Comparison of ENCODE assay signal across 10 mouse cellular contexts in genomic region chr7:90145897-90146296, GRCm38 (mm10). TPM values are rescaled to one million over a fixed set of nuclear protein-coding genes. Genes with fewer than 3 reads are reported as not detected.
DNase-seq lines count a peak whose midpoint lies in the region; ATAC-seq and TF ChIP-seq lines count a peak whose summit lies in the region.
"Had no signal": no experiment of that assay in that cellular context is flagged by ENCODE, and none has a peak within 500 bp of the region (broad histone marks: within the 10 kb centered on the region; RNA-seq: fewer than 3 reads in every experiment).

No protein-coding gene starts in this region.

- H3K4me1 ChIP-seq in liver, adult 2 months (ENCODE audit: control insufficient read depth, insufficient read depth, low read length) = peaks cover 48% of the 10 kb centered on the region

- H3K27ac ChIP-seq in liver, adult 2 months (replicated peaks; ENCODE audit: insufficient read depth, low read depth, low read length) = peak overlapping the region; percentile 73
- H3K27ac ChIP-seq: embryonic facial prominence, embryonic 12.5 days; limb, embryonic 15.5 days had no signal

- DNase-seq in adrenal gland, adult 2 months = peak; percentile 42
- no peak for DNase-seq in adrenal gland, postnatal 4 days (ENCODE audit: low spot score in 2 of 2)
- peak; percentile 92 for DNase-seq in liver, adult 2 months (ENCODE audit: extremely low read depth, low read depth, low spot score)
- no peak for DNase-seq in liver
- peak; percentile 47 for DNase-seq in kidney, adult 18-20 months

- no peak for TF ChIP-seq POLR2A in liver, adult 2 months (IDR thresholded peaks at IDR 0.05; ENCODE audit: extremely low read depth, insufficient read depth, low read length)
- TF ChIP-seq POLR2A in myocyte (IDR thresholded peaks at IDR 0.05; ENCODE audit: insufficient read length, low read depth) = no peak

- WGBS in liver, adult 2 months = 6% methylated on average over 4 of the region's 4 CpGs

- no peak for TF ChIP-seq CTCF in liver, adult 2 months (IDR thresholded peaks at IDR 0.05; ENCODE audit: low read depth, low read length)

- H3K36me3 ChIP-seq in liver, adult 2 months (ENCODE audit: control insufficient read depth, insufficient read depth, low read length) = no peaks in the 10 kb centered on the region
- no peaks in the 10 kb centered on the region for H3K36me3 ChIP-seq in myocyte (ENCODE audit: control insufficient read depth, insufficient read depth)
- H3K36me3 ChIP-seq: embryonic facial prominence, embryonic 12.5 days; limb, embryonic 15.5 days had no signal

- H3K27me3 ChIP-seq in liver, adult 2 months (ENCODE audit: control insufficient read depth, insufficient read depth, low read length) = no peaks in the 10 kb centered on the region
- H3K27me3 ChIP-seq in myocyte (ENCODE audit: control insufficient read depth, insufficient read depth, insufficient read length) = no peaks in the 10 kb centered on the region
- H3K27me3 ChIP-seq: embryonic facial prominence, embryonic 12.5 days; limb, embryonic 15.5 days had no signal

- H3K4me3 ChIP-seq in liver, adult 2 months (ENCODE audit: insufficient read depth, low read depth, low read length) = no peak overlapping the region
- H3K4me3 ChIP-seq in myocyte = no peak overlapping the region
- H3K4me3 ChIP-seq: embryonic facial prominence, embryonic 12.5 days; limb, embryonic 15.5 days had no signal

- ATAC-seq in inflammation-experienced regulatory T-cells, adult 6 months = no peak
- no peak for ATAC-seq in activated CD4-positive, CD25-positive, alpha-beta regulatory T cell, adult 4 months

- peak overlapping the region; percentile 72 for H3K4me2 ChIP-seq in myocyte (ENCODE audit: low read depth)
- H3K4me2 ChIP-seq: embryonic facial prominence, embryonic 12.5 days; limb, embryonic 15.5 days had no signal

- peaks cover 18% of the 10 kb centered on the region for H3K79me2 ChIP-seq in liver, adult 2 months (ENCODE audit: control insufficient read depth, insufficient read depth, low read length)
- H3K79me2 ChIP-seq in myocyte (ENCODE audit: control insufficient read depth, insufficient read depth) = peaks cover 100% of the 10 kb centered on the region

- no peak overlapping the region for H3ac ChIP-seq in myocyte (ENCODE audit: control insufficient read depth, insufficient read length)

- peak overlapping the region; percentile 50 for H3K9ac ChIP-seq in liver, adult 2 months (ENCODE audit: low read depth, low read length)
- H3K9ac ChIP-seq: embryonic facial prominence, embryonic 12.5 days; limb, embryonic 15.5 days had no signal

TF ChIP-seq in myocyte, 11 proteins besides CTCF, POLR2A, EP300 and RAD21:
- no peak for TF ChIP-seq POLR2AphosphoS2 (IDR thresholded peaks at IDR 0.05; ENCODE audit: insufficient read length, low read depth)
- TF ChIP-seq MAX (IDR thresholded peaks at IDR 0.05; ENCODE audit: low read depth) = no peak
- TF ChIP-seq TCF3 (IDR thresholded peaks at IDR 0.05; ENCODE audit: insufficient read length, low read depth) = no peak
- no peak for TF ChIP-seq REST (IDR thresholded peaks at IDR 0.05; ENCODE audit: insufficient read depth, insufficient read length)
- no peak for TF ChIP-seq MYOG (IDR thresholded peaks at IDR 0.05; ENCODE audit: control insufficient read depth in 1 of 3, insufficient read depth in 1 of 3, insufficient read length in 2 of 3, low read depth in 2 of 3)
- no peak for TF ChIP-seq SRF (IDR thresholded peaks at IDR 0.05; ENCODE audit: control insufficient read depth, insufficient read length, low read depth)
- no peak for TF ChIP-seq CEBPB (IDR thresholded peaks at IDR 0.05; ENCODE audit: insufficient read depth, poor library complexity, severe bottlenecking)
- no peak for TF ChIP-seq MYOD1 (IDR thresholded peaks at IDR 0.05; ENCODE audit: control insufficient read depth in 1 of 3, insufficient read length in 2 of 3, low read depth in 2 of 3)
- TF ChIP-seq USF1 (IDR thresholded peaks at IDR 0.05; ENCODE audit: low read depth) = no peak
- no peak for TF ChIP-seq E2F4 (IDR thresholded peaks at IDR 0.05; ENCODE audit: insufficient read depth)
- no peak for TF ChIP-seq TCF12 (IDR thresholded peaks at IDR 0.05; ENCODE audit: insufficient read depth, poor library complexity, severe bottlenecking)

RNA-seq across cellular contexts. Expression of gene Picalm, which starts 15.9 kb away (rescaled TPM):
- 100 to 1,000 TPM; 153 to 160 TPM for total RNA-seq in adrenal gland, adult 2 months (2021)
- polyA plus RNA-seq in adrenal gland, adult 2 months (2012; rRNA removed) = 51.4 and 53.3 TPM in 2 replicates
- total RNA-seq in adrenal gland, postnatal 4 days (2021) = 100 to 1,000 TPM; 198 to 211 TPM
- total RNA-seq in liver, adult 2 months (2014; rRNA removed) = 120 and 127 TPM in 2 replicates
- polyA plus RNA-seq in liver, adult 2 months (2012; rRNA removed) = 24.6 and 29.7 TPM in 2 replicates
- polyA plus RNA-seq in myocyte (2012; fragmentation: generic; extraction: Trizol) = 40.1 TPM
- polyA plus RNA-seq in inflammation-experienced regulatory T-cells, adult 6 months (2017; shearing (Covaris generic)) = 10 to 100 TPM; 60.5 to 86.9 (median 80.0) TPM
- polyA plus RNA-seq in activated CD4-positive, CD25-positive, alpha-beta regulatory T cell, adult 4 months (2017; shearing (Covaris generic)) = 10 to 100 TPM; 49.7 to 85.7 TPM

Comparison
In these comparisons a context has a peak if more than half of its experiments do, and no peak if none do; other contexts are left out.
1. DNase-seq: peak in adrenal gland, adult 2 months (single experiment), liver, adult 2 months (single experiment) and kidney, adult 18-20 months (single experiment); none in adrenal gland, postnatal 4 days (0 of 2) and liver (single experiment).